Mouse (Mus musculus): ENCODE measurements around the gene Dagla.
A peak's percentile ranks its signal among the peaks of the same experiment; 100 is the strongest.

Dagla gene

DNA sequence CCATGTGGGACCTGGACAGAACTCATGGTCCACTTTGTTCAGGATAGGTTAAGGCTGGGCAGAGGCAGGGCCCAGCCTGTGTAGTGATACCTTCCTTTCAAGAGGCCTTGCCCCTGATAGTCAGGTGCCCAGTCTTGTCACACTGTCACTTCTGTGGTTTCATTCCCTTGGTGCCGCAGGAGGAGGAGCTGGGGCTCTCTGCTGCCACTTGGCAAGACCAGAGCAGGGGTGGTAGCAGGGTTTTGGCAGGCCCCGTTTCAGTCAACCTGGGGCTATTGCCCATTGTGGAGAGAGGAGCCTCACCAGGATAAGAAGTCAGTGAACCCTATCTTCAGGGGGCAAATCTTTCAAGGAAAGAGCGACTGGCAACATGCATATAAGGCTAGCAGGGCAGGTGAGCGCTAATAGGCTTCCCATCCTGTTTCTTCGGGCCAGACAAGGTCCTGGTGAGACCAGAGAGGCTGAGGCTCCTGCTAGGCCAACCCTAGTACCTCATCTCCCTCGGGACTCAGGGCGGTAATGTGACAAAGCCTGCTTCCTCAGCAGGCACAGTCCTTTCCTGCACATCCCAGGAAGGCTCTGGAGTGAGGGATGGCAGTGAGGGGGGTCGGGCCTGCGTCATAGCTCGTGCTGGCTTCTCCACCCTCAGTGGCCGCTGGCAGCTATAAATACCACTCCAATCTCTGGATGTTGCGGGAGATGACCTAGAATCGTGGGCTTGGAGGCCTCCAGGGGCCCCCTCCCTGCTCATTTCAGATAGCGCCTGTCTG lies 23.7 kb downstream of the Dagla start:
- no peak for DNase-seq (ENCODE audit: low spot score in 2 of 2)

DNA sequence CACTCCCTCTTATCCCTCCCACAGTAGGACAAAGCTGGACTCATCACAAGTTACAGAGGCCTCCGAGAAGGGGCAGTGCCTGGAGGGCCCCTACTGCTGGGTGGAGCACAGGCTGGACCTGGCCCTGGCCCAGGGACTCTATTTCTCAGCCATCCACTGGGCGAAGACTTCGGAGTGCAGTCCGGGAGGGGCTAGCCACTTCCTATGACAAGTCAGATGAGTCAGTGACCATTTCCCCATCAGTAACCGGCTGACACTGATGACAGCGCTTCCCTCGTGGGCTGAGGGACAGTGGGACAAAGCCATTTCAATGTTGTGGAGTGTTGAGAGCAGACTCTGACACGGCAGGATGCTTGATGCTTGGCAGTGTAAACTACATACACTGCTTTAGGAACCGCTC lies 25.0 kb downstream of the Dagla start:
- no peak for DNase-seq (ENCODE audit: low spot score in 2 of 2)

DNA sequence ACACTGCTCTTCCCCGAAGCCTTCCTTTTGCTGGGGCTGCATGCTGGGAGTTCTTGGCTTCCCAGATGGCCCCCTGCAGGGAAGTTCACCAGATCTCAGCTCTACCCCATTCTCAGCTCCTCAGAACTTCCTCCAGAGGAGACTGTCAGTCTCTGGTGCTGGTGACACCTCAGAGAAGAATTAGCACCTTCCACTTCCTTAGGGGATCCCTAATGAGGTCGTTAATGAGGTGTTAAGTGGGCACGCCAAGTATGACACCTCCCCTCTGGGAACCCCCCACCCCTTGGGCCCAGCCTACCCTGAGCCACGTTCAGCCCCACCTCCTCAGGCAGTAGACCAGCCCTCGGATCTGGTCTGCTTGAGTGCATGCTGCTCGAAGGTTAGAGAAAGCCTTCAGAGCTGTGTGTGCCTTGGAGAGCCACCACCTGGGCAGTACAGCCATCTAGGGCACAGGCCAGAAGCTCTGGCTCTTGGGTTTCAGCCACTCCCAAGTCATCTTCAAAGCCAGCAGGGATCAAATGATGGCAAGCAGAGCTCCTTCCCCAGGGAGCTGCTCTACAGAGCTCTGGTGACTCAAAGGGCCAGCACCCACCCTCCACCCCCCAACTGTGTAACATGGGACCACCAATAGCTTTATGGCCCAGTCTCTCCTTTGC lies 25.9 kb downstream of the Dagla start:
- no peak for DNase-seq (ENCODE audit: low spot score in 2 of 2)

DNA sequence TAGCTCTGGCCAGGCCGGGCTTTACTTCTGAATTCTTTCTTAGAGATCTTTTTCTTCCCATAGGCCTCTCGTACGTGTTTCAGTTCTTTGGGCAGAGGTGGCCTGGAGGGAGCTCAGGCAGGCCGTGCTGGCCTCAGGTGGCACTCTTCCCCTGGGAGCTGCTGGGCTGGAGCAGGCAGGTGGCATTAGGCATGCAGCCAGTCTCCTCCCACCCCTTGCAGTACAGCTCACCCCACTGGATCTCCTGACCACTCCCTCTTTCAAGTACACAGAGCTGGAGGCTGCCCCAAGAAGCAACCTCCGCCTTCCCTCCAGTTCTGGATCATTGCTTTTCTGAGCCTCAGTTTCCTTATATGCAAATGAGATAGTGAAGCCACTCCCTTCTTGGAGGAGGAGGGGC lies 26.9 kb downstream of the Dagla start:
- no peak for DNase-seq (ENCODE audit: low spot score in 2 of 2)

DNA sequence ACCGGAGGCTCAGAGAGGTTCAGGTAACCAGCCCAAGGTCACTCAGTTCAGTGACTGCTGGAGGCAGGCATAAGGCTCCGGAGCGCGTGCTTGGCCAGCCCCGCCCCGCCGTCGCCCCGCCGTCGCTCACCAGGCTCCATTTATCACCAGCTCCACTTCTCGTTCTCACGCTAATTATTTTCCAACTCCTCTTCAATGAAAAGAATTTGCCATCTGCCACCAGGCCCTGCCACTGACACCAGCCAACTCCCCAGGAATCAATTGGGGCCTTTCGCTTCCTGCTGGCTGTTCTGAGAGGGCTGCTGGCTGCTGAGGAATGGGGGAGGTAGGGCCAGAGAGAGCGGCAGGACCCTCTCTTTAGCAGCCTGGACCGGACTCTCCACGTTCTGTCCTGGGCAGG lies 27.3 kb downstream of the Dagla start:
- DNase-seq (ENCODE audit: low spot score in 2 of 2), result no peak

DNA sequence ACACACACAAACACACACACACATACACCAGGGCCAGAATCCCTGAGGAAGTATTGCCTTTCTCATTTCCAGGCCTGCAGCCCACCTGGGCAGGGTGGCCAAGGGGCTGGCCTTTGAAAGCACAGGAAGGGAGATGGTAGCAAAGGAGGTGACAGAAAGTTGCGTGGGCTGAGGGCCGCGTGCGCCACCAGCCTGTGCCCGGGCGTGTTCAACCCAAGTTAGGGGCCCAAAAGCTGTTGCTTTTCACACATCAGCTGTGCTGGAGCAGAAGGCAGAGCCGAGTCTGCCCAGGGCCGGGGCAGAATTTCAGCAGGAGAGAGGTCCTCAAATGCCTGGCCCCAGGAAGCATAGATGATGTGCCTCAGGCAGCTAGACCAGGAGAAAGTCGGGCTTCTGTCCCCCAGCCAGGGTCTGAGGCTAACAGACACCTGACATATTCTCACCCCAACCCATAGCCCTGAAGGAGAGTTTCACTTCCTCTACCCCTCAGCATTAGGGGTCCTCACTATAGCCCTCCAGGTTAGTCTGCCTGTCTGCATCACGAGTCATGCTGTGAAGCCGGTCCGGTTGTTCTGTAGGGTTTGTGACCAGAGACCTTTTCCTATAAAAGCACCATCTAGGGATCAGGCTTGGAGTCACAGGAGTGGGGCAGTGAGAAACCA lies 28.1 kb downstream of the Dagla start:
- peak in 1 of 2 experiments; percentile 48 for DNase-seq (ENCODE audit: low spot score in 2 of 2)

DNA sequence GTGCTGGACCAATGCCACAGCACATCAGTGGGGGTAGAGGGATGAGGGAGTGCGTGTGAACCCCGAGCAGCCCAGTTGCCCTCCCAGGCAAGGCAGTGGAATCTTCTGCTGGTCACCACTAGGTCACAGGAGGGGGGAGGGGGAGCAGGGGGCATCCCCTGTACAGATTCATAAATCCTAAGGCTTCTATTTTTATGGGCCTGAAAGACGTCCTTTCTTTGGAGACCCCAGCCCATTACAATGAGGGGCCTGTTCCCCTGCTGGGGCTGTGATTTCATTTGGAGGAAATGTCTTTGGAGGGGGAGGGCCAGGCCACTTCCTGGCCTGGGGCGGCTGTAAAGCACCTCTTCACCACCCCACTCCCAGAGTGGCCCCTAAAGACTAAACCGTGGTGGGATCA lies 30.6 kb downstream of the Dagla start:
- DNase-seq (ENCODE audit: low spot score in 2 of 2), result no peak

DNA sequence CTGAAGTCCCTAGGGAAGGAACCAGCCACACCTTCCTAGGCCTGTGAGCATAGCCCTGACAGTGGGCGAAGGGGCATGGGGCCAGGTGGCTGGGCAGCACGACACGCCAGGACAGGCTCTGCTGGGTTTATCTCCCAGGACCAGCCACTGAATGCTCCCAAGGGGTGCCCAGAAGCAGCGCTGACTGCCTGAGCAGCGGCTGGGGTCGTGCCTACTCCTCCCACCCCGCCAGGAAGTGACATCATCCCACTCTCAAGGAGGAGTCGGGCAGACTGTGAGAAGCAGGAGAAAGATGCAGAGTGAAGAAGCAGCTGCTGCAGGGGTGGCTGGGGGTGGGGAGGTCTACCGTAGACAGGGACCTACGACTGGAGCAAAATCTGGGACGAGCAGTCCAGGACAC lies 31.9 kb downstream of the Dagla start:
- peak; percentile 74 to 81 for DNase-seq (ENCODE audit: low spot score in 2 of 2)

DNA sequence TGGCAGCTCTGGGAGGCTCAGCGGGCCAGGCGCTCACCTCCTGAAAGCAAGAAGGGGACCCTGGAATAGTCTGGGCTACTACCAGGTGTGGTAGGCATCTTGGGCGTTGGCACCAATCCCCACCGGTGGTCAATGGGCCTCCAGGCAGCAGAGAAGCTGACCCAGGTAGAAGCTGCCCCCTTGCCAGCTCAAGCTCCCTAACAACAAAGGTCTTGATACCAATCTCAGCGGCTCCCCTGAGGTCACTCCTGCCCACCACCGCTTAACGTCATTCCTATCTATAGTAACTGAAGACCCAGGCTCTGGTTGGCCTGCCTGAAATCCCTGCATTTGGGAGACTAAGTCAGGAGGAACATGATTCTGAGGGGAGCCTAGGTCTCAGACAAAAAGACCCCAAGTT lies 33.1 kb downstream of the Dagla start:
- DNase-seq (ENCODE audit: low spot score in 2 of 2), result no peak

DNA sequence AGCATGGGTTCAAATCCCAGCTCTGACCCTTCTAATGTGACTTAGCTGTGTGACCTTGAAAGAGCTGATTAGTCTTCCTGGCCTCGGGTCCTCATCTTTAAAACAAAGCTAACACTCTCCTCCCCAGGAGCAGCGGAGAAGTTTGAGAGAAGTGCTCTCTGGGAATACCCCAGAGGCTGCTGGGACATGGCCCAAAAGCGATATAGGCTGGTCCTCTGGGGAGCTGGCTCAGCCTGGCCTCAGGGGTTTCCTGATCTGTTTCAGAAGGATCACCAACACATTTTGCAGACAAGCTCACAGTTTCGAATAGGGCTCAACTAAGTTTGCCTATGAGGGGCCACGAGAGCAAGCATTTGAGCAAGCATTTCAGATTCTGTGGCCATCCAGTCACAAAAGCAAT lies 34.3 kb downstream of the Dagla start:
- DNase-seq (ENCODE audit: low spot score in 2 of 2), result no peak

DNA sequence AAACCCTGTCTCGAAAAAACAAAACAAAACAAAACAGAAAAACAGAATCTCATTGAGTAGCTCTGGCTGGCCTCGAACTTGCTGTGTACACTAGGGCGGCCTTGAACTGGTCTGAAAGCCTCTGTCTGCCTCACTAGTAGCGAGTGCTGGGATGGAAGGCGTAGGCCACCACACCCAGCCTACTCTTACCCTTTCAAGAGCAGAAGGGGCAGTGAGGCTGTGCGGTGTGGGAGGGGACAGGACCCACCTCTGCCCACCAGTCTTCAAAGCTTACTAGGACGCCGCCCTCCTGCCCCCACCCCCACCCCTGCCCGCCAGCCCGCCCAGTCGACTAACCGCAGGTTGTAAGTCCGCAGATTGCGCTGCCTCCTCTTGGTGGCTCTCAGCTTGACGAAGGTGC lies 35.8 kb downstream of the Dagla start:
- no peak for DNase-seq (ENCODE audit: low spot score in 2 of 2)

DNA sequence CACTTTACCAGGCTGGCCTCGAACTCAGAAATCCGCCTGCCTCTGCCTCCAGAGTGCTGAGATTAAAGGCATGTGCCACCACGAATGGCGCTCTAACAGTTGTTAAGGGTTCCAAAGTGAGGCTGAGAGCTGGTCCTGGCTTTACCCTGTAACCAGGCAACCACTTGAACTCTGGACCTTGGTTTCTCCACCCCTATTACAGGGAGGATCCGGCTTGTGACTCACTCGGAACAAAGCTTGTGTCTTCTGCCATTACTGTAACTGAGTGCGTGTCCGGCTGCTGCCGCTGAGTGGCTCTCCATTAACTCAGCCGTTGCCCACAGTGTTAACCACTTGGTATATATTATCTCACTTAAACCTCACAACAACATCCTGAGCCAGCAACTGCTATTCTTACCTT lies 36.7 kb downstream of the Dagla start:
- DNase-seq (ENCODE audit: low spot score in 2 of 2), result no peak

DNA sequence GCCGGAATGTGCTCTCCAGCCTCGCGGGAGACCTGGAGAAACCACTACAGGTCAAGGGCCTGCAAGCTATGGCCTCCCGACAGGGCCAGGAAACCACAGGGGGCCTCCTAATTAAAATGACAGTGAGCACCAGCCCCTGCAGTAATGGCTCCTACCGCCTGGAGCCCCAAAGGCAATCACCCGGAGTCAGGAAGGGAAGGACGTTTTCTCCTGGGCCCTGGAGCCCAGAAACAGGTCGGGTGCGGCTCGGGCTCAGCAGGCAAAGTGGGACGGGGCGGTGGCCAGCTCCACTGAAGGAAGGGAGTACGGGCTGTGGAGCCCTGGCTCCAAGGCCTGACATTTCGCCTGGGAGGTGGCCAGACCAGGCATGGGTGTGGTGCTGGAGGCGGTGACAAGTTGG lies 37.6 kb downstream of the Dagla start:
- no peak for DNase-seq (ENCODE audit: low spot score in 2 of 2)

DNA sequence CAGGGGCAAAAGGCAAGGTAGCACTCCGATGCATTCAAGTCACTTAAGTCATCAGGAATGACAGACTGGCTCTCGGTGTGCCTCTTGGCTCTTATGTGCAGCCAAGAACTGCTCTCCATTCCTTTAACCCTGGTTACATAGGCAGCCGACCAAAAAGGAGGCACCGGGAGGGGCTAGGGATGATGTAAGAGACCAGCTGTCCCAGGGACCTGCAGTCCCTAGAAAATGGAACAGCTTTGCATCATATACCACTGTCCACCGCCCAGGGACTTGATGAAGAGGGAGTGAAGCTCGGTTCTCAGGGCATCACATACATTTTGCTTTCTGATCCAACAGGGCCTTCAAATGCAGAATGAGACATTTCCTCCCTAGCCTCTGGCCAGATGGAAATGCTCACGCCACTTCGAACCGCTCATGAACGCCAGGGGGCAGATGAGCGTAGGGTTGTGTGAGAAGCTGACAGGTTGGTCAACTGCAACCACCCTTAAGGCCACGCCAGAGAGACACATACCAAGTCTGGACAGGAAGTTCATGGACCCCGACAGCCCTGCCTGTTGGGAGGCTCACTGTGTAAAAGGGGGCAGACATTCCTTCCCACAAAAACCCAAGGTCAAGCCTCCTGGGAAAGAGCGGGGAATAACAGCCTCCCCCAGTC lies 38.4 kb downstream of the Dagla start:
- peak; percentile 74 to 77 for DNase-seq (ENCODE audit: low spot score in 2 of 2)

DNA sequence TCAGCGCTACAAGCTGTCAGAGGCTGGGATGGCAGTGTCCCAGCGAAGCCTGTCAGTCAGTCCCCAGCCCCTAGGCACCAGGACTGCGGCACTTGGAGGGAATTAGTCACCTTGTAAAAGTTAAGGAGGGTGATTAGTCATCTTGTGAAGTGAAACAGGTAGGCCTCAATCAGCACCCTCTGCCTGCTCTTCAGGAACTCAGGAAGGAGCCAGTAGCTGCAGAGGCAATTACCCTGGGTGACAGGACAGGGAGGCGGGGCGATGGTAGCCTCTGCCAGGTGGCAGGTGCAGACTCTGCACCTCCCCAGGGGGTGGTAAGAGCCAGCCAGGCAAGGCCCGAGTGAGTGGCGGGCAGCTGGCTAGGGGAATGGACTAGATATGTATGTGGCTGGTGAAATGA lies 43.3 kb downstream of the Dagla start:
- no peak for DNase-seq (ENCODE audit: low spot score in 2 of 2)

DNA sequence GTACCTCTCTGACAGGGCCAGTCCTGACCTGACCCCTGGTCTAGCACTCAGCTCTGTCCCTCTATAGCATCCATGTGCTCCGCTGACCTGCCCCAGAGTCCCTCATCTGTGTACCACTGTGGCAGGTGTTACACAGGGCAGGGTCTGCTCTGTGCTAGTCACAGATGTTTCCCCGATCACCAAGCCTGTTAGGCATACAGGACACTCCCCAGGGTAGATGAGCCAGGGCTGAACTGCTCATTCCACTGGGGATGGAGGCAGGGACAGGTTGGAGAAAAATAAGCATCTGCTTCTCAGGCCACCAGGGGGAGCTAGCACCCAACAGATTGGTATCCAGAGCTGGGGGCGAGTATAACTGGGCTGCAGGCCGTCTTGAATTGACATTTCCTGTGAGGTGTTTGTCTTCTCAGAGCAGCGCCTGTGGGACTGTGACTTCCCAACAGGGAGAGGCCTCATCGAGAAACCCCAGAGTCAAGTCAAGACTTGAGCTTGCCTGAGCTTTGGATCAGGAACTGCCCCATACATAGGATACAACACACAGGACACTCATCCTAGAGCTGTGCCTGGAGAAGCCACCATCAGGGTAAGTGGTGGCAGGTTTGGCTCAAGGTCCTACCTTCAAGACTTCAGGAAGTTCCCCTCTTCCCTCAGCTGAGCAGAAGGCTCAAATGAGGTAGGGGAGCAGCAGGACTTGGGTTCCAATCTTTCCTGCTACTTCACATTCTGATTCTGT lies 46.2 kb downstream of the Dagla start:
- DNase-seq (ENCODE audit: low spot score in 2 of 2), result peak; percentile 87 to 90

DNA sequence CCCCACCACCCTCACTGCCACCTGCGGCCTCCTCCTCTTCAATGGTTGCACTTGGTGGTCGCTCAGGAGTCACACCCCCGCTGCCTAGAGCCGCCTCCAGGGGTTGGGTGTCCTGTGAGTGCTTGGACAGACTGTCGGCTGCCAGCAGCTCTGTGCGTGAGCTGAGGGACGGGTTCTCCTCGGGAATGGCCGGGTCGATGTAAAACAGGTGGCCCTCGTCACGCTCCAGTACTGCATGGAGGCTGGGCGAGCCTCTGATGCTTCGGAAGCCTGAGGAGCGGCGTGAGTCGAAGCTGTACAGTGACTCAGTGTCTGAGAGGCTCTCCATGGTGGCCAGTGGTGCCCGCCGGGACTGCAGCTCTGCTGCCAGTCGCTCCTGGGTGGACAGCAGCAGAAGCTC lies 56.5 kb downstream of the Dagla start:
- no peak for DNase-seq (ENCODE audit: low spot score in 2 of 2)

DNA sequence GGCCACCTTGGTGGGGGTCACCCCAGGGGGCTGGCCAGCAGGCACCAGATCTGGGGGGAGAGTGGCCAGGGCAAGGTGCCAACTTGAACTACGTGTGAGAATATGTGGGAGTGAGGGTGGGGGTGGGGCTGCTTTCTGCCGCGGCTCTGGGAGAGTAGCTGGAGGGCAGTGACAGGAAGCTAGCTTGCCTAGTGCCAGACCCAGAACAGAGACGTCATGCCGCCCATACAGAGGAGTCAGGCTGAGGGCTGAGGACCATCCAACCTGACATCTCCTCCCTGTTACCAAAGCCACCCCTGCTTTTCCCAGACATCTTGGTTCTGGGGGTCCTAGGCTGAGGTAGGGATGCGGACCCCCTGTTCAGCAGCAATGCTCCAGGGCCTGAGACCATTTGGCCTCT lies 57.5 kb downstream of the Dagla start:
- no peak for DNase-seq (ENCODE audit: low spot score in 2 of 2)

DNA sequence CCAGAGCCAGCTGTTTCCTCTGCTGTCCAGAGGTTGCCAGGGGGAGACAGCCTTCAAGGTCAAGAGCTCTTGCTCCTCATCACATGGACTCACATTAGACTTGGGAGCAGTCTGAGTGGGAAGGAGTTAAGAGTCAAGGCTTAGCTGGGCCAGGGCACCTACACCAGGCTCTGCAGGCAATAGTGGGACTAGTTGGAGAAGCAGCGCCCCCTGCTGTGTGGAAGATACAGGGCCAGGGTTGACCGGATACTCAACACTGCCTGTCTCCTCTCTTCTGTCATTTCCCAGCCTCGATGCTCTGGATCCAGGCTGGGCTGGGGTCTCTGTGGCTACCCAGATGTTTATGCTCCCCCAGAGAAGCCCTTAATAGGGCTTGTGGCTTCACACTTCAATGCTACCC lies 60.5 kb downstream of the Dagla start:
- DNase-seq (ENCODE audit: low spot score in 2 of 2), result peak; percentile 50 to 65

DNA sequence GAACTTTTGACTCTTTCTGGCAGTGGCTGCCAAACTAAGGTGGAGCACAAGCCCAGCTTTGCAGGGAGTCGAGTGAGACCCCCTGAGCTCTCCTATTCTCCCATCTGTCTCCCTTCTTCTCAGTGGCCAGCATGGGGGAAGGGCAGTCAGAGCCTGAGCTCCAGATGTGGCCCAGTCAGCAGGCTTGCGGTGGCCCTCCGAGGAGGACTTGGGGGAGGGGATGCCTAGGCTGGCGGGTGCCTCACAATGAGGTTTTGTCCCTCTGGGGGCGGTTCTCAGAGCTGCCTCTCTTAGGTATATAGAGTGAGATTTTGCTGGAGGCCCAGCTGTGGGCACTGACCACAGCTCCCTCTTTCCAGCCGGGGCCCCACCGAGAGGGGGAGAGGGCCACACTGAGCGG lies 61.8 kb downstream of the Dagla start:
- peak in 1 of 2 experiments; percentile 15 for DNase-seq (ENCODE audit: low spot score in 2 of 2)

DNA sequence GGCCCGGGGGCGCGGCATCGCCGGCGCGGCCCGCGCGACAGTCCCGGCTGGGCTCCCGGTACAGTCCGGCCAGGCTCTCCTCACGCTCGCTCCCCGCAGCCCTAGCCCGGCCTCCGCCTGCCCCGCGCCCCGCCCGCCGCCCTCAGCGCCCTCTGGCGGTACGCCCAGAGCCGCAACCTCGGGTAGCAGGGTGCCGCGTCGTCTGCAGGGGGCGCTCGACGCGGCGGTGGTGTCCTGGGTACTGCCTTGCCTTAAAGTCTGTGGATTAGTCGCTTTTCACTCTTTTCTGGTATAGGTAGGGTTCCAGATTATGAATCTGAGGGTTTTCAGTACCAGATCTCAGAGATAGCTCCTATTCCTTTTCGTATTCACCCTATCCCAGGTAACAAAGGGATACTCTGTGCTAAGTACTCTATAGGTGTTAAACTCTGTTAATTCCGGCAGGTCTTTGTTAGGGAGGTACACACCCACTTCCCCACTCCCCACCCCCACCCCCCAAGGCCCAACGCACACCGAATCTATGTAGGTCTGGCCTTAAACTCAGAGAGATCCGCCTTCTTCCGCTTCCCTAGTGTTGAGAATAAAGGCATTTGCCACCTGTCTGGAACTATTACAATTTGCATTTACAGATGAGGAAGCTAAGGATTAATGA lies 63.9 kb downstream of the Dagla start, which contains the start of gene Myrf:
Myrf (minus strand) TSS at position 95 of the 652 bp plus-strand sequence.
- peak; percentile 53 to 58 for DNase-seq (ENCODE audit: low spot score in 2 of 2)
